ENCODE assay signal across 9 mouse cellular contexts in genomic region chr4:111670566-111671421, GRCm38 (mm10). TPM values are rescaled to one million over a fixed set of nuclear protein-coding genes. Genes with fewer than 3 reads are reported as not detected.
A peak's percentile ranks its signal among the peaks of the same experiment; 100 is the strongest.
DNase-seq lines count a peak whose midpoint lies in the region; ATAC-seq lines count a peak whose summit lies in the region.
"Had no signal": no experiment of that assay in that cellular context is flagged by ENCODE, and none has a peak within 500 bp of the region (broad histone marks: within the 10 kb centered on the region; RNA-seq: fewer than 3 reads in every experiment).

No protein-coding gene starts in this region.

- no peak overlapping the region for H3K4me2 ChIP-seq in embryonic facial prominence, embryonic 11.5 days (ENCODE audit: low read depth, low read length)
- H3K4me2 ChIP-seq in limb, embryonic 12.5 days: no peak overlapping the region; the same call in 1 of the 2 replicates
- peak overlapping the region; percentile 19; the same call in 1 of the 2 replicates for H3K4me2 ChIP-seq in limb, embryonic 13.5 days (replicated peaks)
- H3K4me2 ChIP-seq in stomach, embryonic 14.5 days (replicated peaks; ENCODE audit: low read depth, low read length): no peak overlapping the region

- no peaks in the 10 kb centered on the region for H3K4me1 ChIP-seq in embryonic facial prominence, embryonic 11.5 days (ENCODE audit: control insufficient read depth, insufficient read depth, low read length)
- H3K4me1 ChIP-seq in embryonic facial prominence, embryonic 10.5 days: peaks cover 7% of the 10 kb centered on the region
- H3K4me1 ChIP-seq in limb, embryonic 12.5 days (replicated peaks): peaks cover 9% of the 10 kb centered on the region; the same call in 1 of the 2 replicates
- peaks cover 7% of the 10 kb centered on the region; the same call in 1 of the 2 replicates for H3K4me1 ChIP-seq in limb, embryonic 10.5 days
- H3K4me1 ChIP-seq in limb, embryonic 13.5 days: peaks cover 18% of the 10 kb centered on the region; the same call in 1 of the 2 replicates
- peaks cover 18% of the 10 kb centered on the region; the same call in 1 of the 2 replicates for H3K4me1 ChIP-seq in stomach, embryonic 14.5 days (ENCODE audit: control insufficient read depth, insufficient read depth, low read length)

- no peaks in the 10 kb centered on the region for H3K27me3 ChIP-seq in embryonic facial prominence, embryonic 11.5 days (ENCODE audit: control insufficient read depth, insufficient read depth, low read length)
- H3K27me3 ChIP-seq in embryonic facial prominence, embryonic 10.5 days (replicated peaks; ENCODE audit: low read depth, poor library complexity, severe bottlenecking): no peaks in the 10 kb centered on the region
- no peaks in the 10 kb centered on the region for H3K27me3 ChIP-seq in limb, embryonic 12.5 days
- H3K27me3 ChIP-seq in limb, embryonic 10.5 days (ENCODE audit: low read depth, poor library complexity, severe bottlenecking): no peaks in the 10 kb centered on the region
- no peaks in the 10 kb centered on the region for H3K27me3 ChIP-seq in limb, embryonic 13.5 days
- no peaks in the 10 kb centered on the region for H3K27me3 ChIP-seq in stomach, embryonic 14.5 days (ENCODE audit: control insufficient read depth, insufficient read depth, low read length)
- H3K27me3 ChIP-seq: megakaryocyte, embryonic 14.5 days had no signal

- H3K9me3 ChIP-seq in embryonic facial prominence, embryonic 11.5 days (replicated peaks; ENCODE audit: control insufficient read depth, low read length): no peaks in the 10 kb centered on the region
- H3K9me3 ChIP-seq in embryonic facial prominence, embryonic 10.5 days: no peaks in the 10 kb centered on the region
- H3K9me3 ChIP-seq in limb, embryonic 12.5 days: no peaks in the 10 kb centered on the region
- H3K9me3 ChIP-seq in limb, embryonic 10.5 days (replicated peaks): no peaks in the 10 kb centered on the region
- H3K9me3 ChIP-seq in limb, embryonic 13.5 days: no peaks in the 10 kb centered on the region
- no peaks in the 10 kb centered on the region for H3K9me3 ChIP-seq in stomach, embryonic 14.5 days (ENCODE audit: control insufficient read depth, low read depth, low read length)
- H3K9me3 ChIP-seq: megakaryocyte, embryonic 14.5 days had no signal

- peak; percentile 5 for DNase-seq in embryonic facial prominence, embryonic 11.5 days (ENCODE audit: low spot score)
- no peak for DNase-seq in embryonic facial prominence, embryonic 10.5 days (ENCODE audit: low spot score)
- no peak for DNase-seq in limb, embryonic 10.5 days (ENCODE audit: low spot score)
- DNase-seq in right cerebral cortex, postnatal 10 days (ENCODE audit: low spot score in 2 of 2): no peak
- DNase-seq in cerebellum, adult 18-20 months: no peak

- WGBS in embryonic facial prominence, embryonic 11.5 days: 35% methylated on average over 12 of the region's 12 CpGs
- WGBS in embryonic facial prominence, embryonic 10.5 days: 47% methylated on average over 12 of the region's 12 CpGs
- 19% methylated on average over 12 of the region's 12 CpGs for WGBS in limb, embryonic 12.5 days
- WGBS in limb, embryonic 10.5 days: 33% methylated on average over 12 of the region's 12 CpGs
- 17% methylated on average over 12 of the region's 12 CpGs for WGBS in limb, embryonic 13.5 days
- 15% methylated on average over 12 of the region's 12 CpGs for WGBS in stomach, embryonic 14.5 days

- H3K9ac ChIP-seq in embryonic facial prominence, embryonic 11.5 days (replicated peaks; ENCODE audit: low read length): no peak overlapping the region
- no peak overlapping the region for H3K9ac ChIP-seq in limb, embryonic 12.5 days (replicated peaks)
- H3K9ac ChIP-seq in limb, embryonic 13.5 days: no peak overlapping the region
- H3K9ac ChIP-seq in stomach, embryonic 14.5 days (replicated peaks; ENCODE audit: low read depth, low read length): no peak overlapping the region

- no peak overlapping the region for H3K27ac ChIP-seq in embryonic facial prominence, embryonic 11.5 days (replicated peaks; ENCODE audit: low read depth, low read length)
- H3K27ac ChIP-seq in embryonic facial prominence, embryonic 10.5 days (replicated peaks): no peak overlapping the region
- H3K27ac ChIP-seq in limb, embryonic 12.5 days: peak overlapping the region; percentile 13; the same call in 1 of the 2 replicates
- H3K27ac ChIP-seq in limb, embryonic 10.5 days: no peak overlapping the region
- peak overlapping the region; percentile 59; the same call in 1 of the 2 replicates for H3K27ac ChIP-seq in limb, embryonic 13.5 days
- peak overlapping the region; percentile 91 for H3K27ac ChIP-seq in stomach, embryonic 14.5 days (ENCODE audit: low read length)

- H3K4me3 ChIP-seq in embryonic facial prominence, embryonic 11.5 days (ENCODE audit: low read depth, low read length): no peak overlapping the region
- no peak overlapping the region for H3K4me3 ChIP-seq in embryonic facial prominence, embryonic 10.5 days
- no peak overlapping the region for H3K4me3 ChIP-seq in limb, embryonic 12.5 days (replicated peaks)
- H3K4me3 ChIP-seq in limb, embryonic 10.5 days: no peak overlapping the region
- no peak overlapping the region for H3K4me3 ChIP-seq in limb, embryonic 13.5 days
- H3K4me3 ChIP-seq in stomach, embryonic 14.5 days (ENCODE audit: low read depth, low read length): no peak overlapping the region
- H3K4me3 ChIP-seq: megakaryocyte, embryonic 14.5 days had no signal

- ATAC-seq in embryonic facial prominence, embryonic 11.5 days (replicated peaks; ENCODE audit: insufficient number of reproducible peaks, low FRiP score, low TSS enrichment, low read depth): 0 out of 2 replicates have a peak, but pooled peaks have one; percentile 29
- peak; percentile 45; the same call in 1 of the 2 replicates for ATAC-seq in limb, embryonic 12.5 days (ENCODE audit: insufficient number of reproducible peaks, insufficient read depth, low FRiP score, low TSS enrichment, low read depth)
- ATAC-seq in limb, embryonic 13.5 days (ENCODE audit: low FRiP score, low read depth): peak; percentile 83
- peak; percentile 83 for ATAC-seq in stomach, embryonic 14.5 days (ENCODE audit: insufficient number of reproducible peaks, insufficient read depth, low FRiP score, low read depth)

- H3K36me3 ChIP-seq in embryonic facial prominence, embryonic 11.5 days (replicated peaks; ENCODE audit: control insufficient read depth, insufficient read depth, low read depth, low read length): no peaks in the 10 kb centered on the region
- no peaks in the 10 kb centered on the region for H3K36me3 ChIP-seq in embryonic facial prominence, embryonic 10.5 days (replicated peaks)
- no peaks in the 10 kb centered on the region for H3K36me3 ChIP-seq in limb, embryonic 12.5 days
- H3K36me3 ChIP-seq in limb, embryonic 10.5 days: no peaks in the 10 kb centered on the region
- no peaks in the 10 kb centered on the region for H3K36me3 ChIP-seq in limb, embryonic 13.5 days
- H3K36me3 ChIP-seq in stomach, embryonic 14.5 days (ENCODE audit: control insufficient read depth, insufficient read depth, low read length): no peaks in the 10 kb centered on the region

RNA-seq across cellular contexts. Expression of gene Spata6, which starts 49.0 kb away (rescaled TPM):
- 30.6 and 32.2 TPM in 2 replicates for polyA plus RNA-seq in embryonic facial prominence, embryonic 11.5 days (2014; fragmentation: Nextera tagmentation; extraction: Ambion mirVana)
- polyA plus RNA-seq in embryonic facial prominence, embryonic 10.5 days (2016; fragmentation: Nextera tagmentation; extraction: Ambion mirVana): 23.9 and 25.3 TPM in 2 replicates
- polyA plus RNA-seq in limb, embryonic 12.5 days (2016; fragmentation: Nextera tagmentation; extraction: Ambion mirVana): 27.9 and 32.9 TPM in 2 replicates
- polyA plus RNA-seq in limb, embryonic 10.5 days (2016; fragmentation: Nextera tagmentation; extraction: Ambion mirVana): 28.9 and 36.7 TPM in 2 replicates
- 32.1 and 34.9 TPM in 2 replicates for polyA plus RNA-seq in limb, embryonic 13.5 days (2015; fragmentation: Nextera tagmentation; extraction: Ambion mirVana)
- polyA plus RNA-seq in stomach, embryonic 14.5 days (2014; fragmentation: Nextera tagmentation; extraction: Ambion mirVana): 27.2 and 30.8 TPM in 2 replicates

Comparison
In these comparisons a context has a peak if more than half of its experiments do, and no peak if none do; other contexts are left out.
1. H3K27ac ChIP-seq: peak in limb, embryonic 12.5 days (single experiment), limb, embryonic 13.5 days (single experiment) and stomach, embryonic 14.5 days (single experiment); none in embryonic facial prominence, embryonic 11.5 days (single experiment), embryonic facial prominence, embryonic 10.5 days (single experiment) and limb, embryonic 10.5 days (single experiment).
2. ATAC-seq: peak in every context shown above with its lines; median percentile 83 in limb, embryonic 13.5 days; 83 in stomach, embryonic 14.5 days; 45 in limb, embryonic 12.5 days; 29 in embryonic facial prominence, embryonic 11.5 days.